Mouse (Mus musculus): ENCODE results near the gene Nf1.

GRCm38 (mm10) chr11:79611011-79611666 lies 271.6 kb downstream of the Nf1 start:
- TF ChIP-seq CTCF (IDR thresholded peaks at IDR 0.05) (no peak), POLR2A (IDR thresholded peaks at IDR 0.05; ENCODE audit: insufficient read depth, low read depth, low read length) (no peak), EP300 (IDR thresholded peaks at IDR 0.05; ENCODE audit: insufficient read depth, low read depth, low read length) (no peak)

Data from heart, adult 2 months (tissue).